Mouse (Mus musculus) heart, embryonic 15.5 days (tissue): ENCODE data around the gene Tox4. TPM values are rescaled to one million over a fixed set of nuclear protein-coding genes. Genes with fewer than 3 reads are reported as not detected.

Experiments used
- ATAC-seq: fragments of 200-750 bp; cut with Nextera tagmentation; replicated peaks from 2 replicates; pipeline ENCODE4 v1.8.0; 2017; ENCODE audit warnings: low read depth, moderate TSS enrichment; ENCODE audit not compliant: insufficient number of reproducible peaks, insufficient read depth, low FRiP score
- H3K27ac ChIP-seq: fragments of 300-500 bp; sonication (generic); 2 replicates; pipeline ENCODE4 v1.5.1; 2015; ENCODE audit warnings: mild to moderate bottlenecking, inconsistent platforms
- H3K27me3 ChIP-seq: fragments of 300-500 bp; sonication (generic); 2 replicates; pipeline ENCODE4 v1.6.1; 2015; ENCODE audit warnings: inconsistent platforms
- H3K36me3 ChIP-seq: fragments of 300-500 bp; sonication (generic); 2 replicates; pipeline ENCODE4 v1.6.1; 2015; ENCODE audit warnings: mild to moderate bottlenecking, inconsistent platforms
- H3K4me1 ChIP-seq: fragments of 300-500 bp; sonication (generic); replicated peaks from 2 replicates; pipeline ENCODE4 v1.6.1; 2015; ENCODE audit warnings: inconsistent platforms
- H3K4me2 ChIP-seq: fragments of 300-500 bp; sonication (generic); 2 replicates; pipeline ENCODE4 v1.6.1; 2015; ENCODE audit warnings: inconsistent platforms, mild to moderate bottlenecking, moderate library complexity
- H3K4me3 ChIP-seq: fragments of 300-500 bp; sonication (generic); 2 replicates; pipeline ENCODE4 v1.5.1; 2015; ENCODE audit warnings: mild to moderate bottlenecking, inconsistent platforms
- H3K9ac ChIP-seq: fragments of 300-500 bp; sonication (generic); 2 replicates; pipeline ENCODE4 v1.6.1; 2015; ENCODE audit warnings: mild to moderate bottlenecking, inconsistent platforms
- H3K9me3 ChIP-seq: fragments of 300-500 bp; sonication (generic); replicated peaks from 2 replicates; pipeline ENCODE4 v1.6.1; 2016; ENCODE audit warnings: inconsistent platforms
- WGBS: fragments of 180-500 bp; shearing (Covaris S2); methylation state at CpG from one replicate; pipeline ENCODE4 v1.1.7; 2015; ENCODE audit warnings: mixed read lengths; 5-methylcytosine and 5-hydroxymethylcytosine counted together
- polyA plus RNA-seq: library from polyadenylated mRNA; unstranded; fragments of >200 nt; fragmentation: Nextera tagmentation; extraction: Ambion mirVana; gene quantifications from 2 replicates; pipeline ENCODE4 v1.2.1, GENCODE M21; 2015

The Tox4 gene
- polyA plus RNA-seq, 1 experiment from 2014 or later = 29.3 TPM

- H3K4me2 ChIP-seq = peak overlapping the region; percentile 34; the same call in 1 of the 2 replicates
- peaks cover 5% of the 10 kb centered on the region; the same call in 1 of the 2 replicates for H3K27me3 ChIP-seq
- H3K4me1 ChIP-seq = peaks cover 2% of the 10 kb centered on the region
- ATAC-seq = no peak
- H3K9ac ChIP-seq = peak overlapping the region; percentile 40; the same call in 1 of the 2 replicates
- H3K36me3 ChIP-seq = no peaks in the 10 kb centered on the region
- 25% methylated on average over 21 of the region's 21 CpGs for WGBS
- H3K9me3 ChIP-seq = no peaks in the 10 kb centered on the region
- no peak overlapping the region for H3K27ac ChIP-seq
- 0 out of 2 replicates have a peak overlapping the region, but pooled peaks have one; percentile 11 for H3K4me3 ChIP-seq
These were observed 60.0 kb downstream of the Tox4 start for GRCm38 (mm10) chr14:52338751-52339511.

- no peak overlapping the region for H3K27ac ChIP-seq
- WGBS = 69% methylated on average over 6 of the region's 6 CpGs
- no peak for ATAC-seq
These were observed 60.5 kb downstream of the Tox4 start for GRCm38 (mm10) chr14:52339512-52339852.

More at GRCm38 (mm10) chr14:52339512-52339852, 60.5 kb downstream of the Tox4 start:
- Histone ChIP-seq H3K4me1 (peaks cover 2% of the 10 kb centered on the region), H3K27me3 (peaks cover 5% of the 10 kb centered on the region; the same call in 1 of the 2 replicates), H3K9me3 (no peaks in the 10 kb centered on the region), H3K4me2 (no peak overlapping the region), H3K4me3 (no peak overlapping the region), H3K9ac (no peak overlapping the region), H3K36me3 (no peaks in the 10 kb centered on the region)

Other genes with a start within 250 kb of the Tox4 start
- gene Olfr221, start 236.7 kb upstream of the Tox4 start, polyA plus RNA-seq = not detected in 2 replicates
- 326 and 346 TPM in 2 replicates for gene Hnrnpc, start 175.1 kb upstream of the Tox4 start, polyA plus RNA-seq
- gene Rpgrip1, start 168.4 kb upstream of the Tox4 start, polyA plus RNA-seq = 27.8 and 32.6 TPM in 2 replicates
- 24.6 and 27.3 TPM in 2 replicates for gene Supt16, start 81.7 kb upstream of the Tox4 start, polyA plus RNA-seq
- 17.2 and 22.1 TPM in 2 replicates for gene Chd8, start 21.4 kb upstream of the Tox4 start, polyA plus RNA-seq
- 12.8 and 16.6 TPM in 2 replicates for gene Rab2b, start 399 bp downstream of the Tox4 start, polyA plus RNA-seq
- 23.5 and 29.7 TPM in 2 replicates for gene Mettl3, start 26.0 kb downstream of the Tox4 start, polyA plus RNA-seq
- gene Sall2, start 49.6 kb downstream of the Tox4 start, polyA plus RNA-seq = 4.8 and 7.3 TPM in 2 replicates
- not detected in 2 replicates for gene Olfr1513, start 77.3 kb downstream of the Tox4 start, polyA plus RNA-seq
- not detected in 2 replicates for gene Olfr1512, start 100.0 kb downstream of the Tox4 start, polyA plus RNA-seq
- not detected in 2 replicates for gene Olfr1511, start 118.2 kb downstream of the Tox4 start, polyA plus RNA-seq
- not detected in 2 replicates for gene Olfr1510, start 135.2 kb downstream of the Tox4 start, polyA plus RNA-seq
- not detected in 2 replicates for gene Olfr1509, start 163.8 kb downstream of the Tox4 start, polyA plus RNA-seq
- gene Olfr1508, start 188.3 kb downstream of the Tox4 start, polyA plus RNA-seq = not detected in 2 replicates
- gene Olfr1507, start 216.6 kb downstream of the Tox4 start, polyA plus RNA-seq = not detected in 2 replicates